Mouse (Mus musculus) layer of hippocampus, postnatal 14 days (tissue): Measurements from ENCODE around the gene Oxct2b. TPM values are rescaled to one million over a fixed set of nuclear protein-coding genes. Genes with fewer than 3 reads are reported as not detected.

Experiments used
- total RNA-seq, 2 experiments: library from RNA; stranded (reverse); gene quantifications; 2 replicates each; pipeline ENCODE4 v1.2.3; 2021

The Oxct2b gene
- total RNA-seq, 2 experiments from 2014 or later: 0.30 to 0.38 TPM

Other genes with a start within 250 kb of the Oxct2b start
- 100 to 1,000 TPM; 231 to 249 TPM for gene Cap1, start 230.2 kb upstream of the Oxct2b start, total RNA-seq
- 10 to 100 TPM; 71.2 to 86.1 TPM for gene Mfsd2a, start 155.1 kb upstream of the Oxct2b start, total RNA-seq
- 10 to 100 TPM; 41.7 to 47.2 TPM for gene Mycl, start 120.6 kb upstream of the Oxct2b start, total RNA-seq
- gene Trit1, start 99.7 kb upstream of the Oxct2b start, total RNA-seq: 10 to 100 TPM; 25.2 to 27.6 TPM
- under 1 TPM; 0.62 to 0.86 TPM for gene Bmp8b, start 11.1 kb upstream of the Oxct2b start, total RNA-seq
- gene Ppie, start 23.7 kb downstream of the Oxct2b start, total RNA-seq: 10 to 100 TPM; 17.5 to 21.5 TPM
- gene Hpcal4, start 67.0 kb downstream of the Oxct2b start, total RNA-seq: 100 to 1,000 TPM; 331 to 338 TPM
- 1 to 10 TPM; 9.3 to 9.8 TPM for gene Nt5c1a, start 85.2 kb downstream of the Oxct2b start, total RNA-seq
- gene Heyl, start 117.3 kb downstream of the Oxct2b start, total RNA-seq: 1 to 10 TPM; 6.7 to 7.7 TPM
- 10 to 100 TPM; 39.4 to 45.7 TPM for gene Pabpc4, start 146.1 kb downstream of the Oxct2b start, total RNA-seq
- gene Oxct2a, start 207.4 kb downstream of the Oxct2b start, total RNA-seq: under 1 TPM in 1 of 2 experiments, not detected in 1; 0.18 TPM
- gene Bmp8a, start 227.0 kb downstream of the Oxct2b start, total RNA-seq: not detected